Mouse (Mus musculus) heart, embryonic 13.5 days (tissue): ENCODE results near the gene Sorl1. TPM values are rescaled to one million over a fixed set of nuclear protein-coding genes. Genes with fewer than 3 reads are reported as not detected.

Source experiments
- ATAC-seq: fragments of 200-750 bp; cut with Nextera tagmentation; 2 replicates; pipeline ENCODE4 v1.8.0; 2017; ENCODE audit warnings: moderate TSS enrichment; ENCODE audit not compliant: insufficient number of reproducible peaks, low FRiP score, low TSS enrichment; ENCODE audit errors: extremely low read depth
- H3K27ac ChIP-seq: fragments of 300-500 bp; sonication (generic); replicated peaks from 2 replicates; pipeline ENCODE4 v1.5.1; 2015; ENCODE audit warnings: moderate library complexity, mild to moderate bottlenecking, inconsistent platforms
- H3K27me3 ChIP-seq: fragments of 300-500 bp; sonication (generic); replicated peaks from 2 replicates; pipeline ENCODE4 v1.6.1; 2015; ENCODE audit warnings: mild to moderate bottlenecking, inconsistent platforms
- H3K36me3 ChIP-seq: fragments of 300-500 bp; sonication (generic); 2 replicates; pipeline ENCODE4 v1.6.1; 2015; ENCODE audit warnings: mild to moderate bottlenecking, inconsistent platforms
- H3K4me1 ChIP-seq: fragments of 300-500 bp; sonication (generic); 2 replicates; pipeline ENCODE4 v1.6.1; 2015; ENCODE audit warnings: inconsistent platforms
- H3K4me2 ChIP-seq: fragments of 300-500 bp; sonication (generic); 2 replicates; pipeline ENCODE4 v1.6.1; 2015; ENCODE audit warnings: inconsistent platforms, mild to moderate bottlenecking, moderate library complexity
- H3K4me3 ChIP-seq: fragments of 300-500 bp; sonication (generic); 2 replicates; pipeline ENCODE4 v1.5.1; 2015; ENCODE audit warnings: moderate library complexity, mild to moderate bottlenecking, inconsistent platforms
- H3K9ac ChIP-seq: fragments of 300-500 bp; sonication (generic); 2 replicates; pipeline ENCODE4 v1.6.1; 2015; ENCODE audit warnings: inconsistent platforms, mild to moderate bottlenecking, moderate library complexity
- H3K9me3 ChIP-seq: fragments of 300-500 bp; sonication (generic); 2 replicates; pipeline ENCODE4 v1.6.1; 2016; ENCODE audit warnings: inconsistent platforms
- WGBS: fragments of 180-500 bp; shearing (Covaris S2); methylation state at CpG from one replicate; pipeline ENCODE4 v1.1.7; 2015; ENCODE audit warnings: mixed read lengths; 5-methylcytosine and 5-hydroxymethylcytosine counted together
- polyA plus RNA-seq: library from polyadenylated mRNA; unstranded; fragments of >200 nt; fragmentation: Nextera tagmentation; extraction: Ambion mirVana; gene quantifications from 2 replicates; pipeline ENCODE4 v1.2.1, GENCODE M21; 2015

Sorl1 gene
- polyA plus RNA-seq, 1 experiment from 2014 or later = 3.7 TPM

- H3K27me3 ChIP-seq = no peaks in the 10 kb centered on the region
- no peaks in the 10 kb centered on the region for H3K36me3 ChIP-seq
- H3K9ac ChIP-seq = peak overlapping the region; percentile 81
- peak overlapping the region; percentile 96 for H3K27ac ChIP-seq
- ATAC-seq = peak; percentile 58; the same call in 1 of the 2 replicates
- 7% methylated on average over 34 of the region's 34 CpGs for WGBS
- H3K4me2 ChIP-seq = peak overlapping the region; percentile 71
- H3K4me1 ChIP-seq = peaks cover 29% of the 10 kb centered on the region
- peak overlapping the region; percentile 55 for H3K4me3 ChIP-seq
- H3K9me3 ChIP-seq = no peaks in the 10 kb centered on the region
Observed at GRCm38 (mm10) chr9:41950109-41950990, 173.7 kb downstream of the Sorl1 start.

DNA sequence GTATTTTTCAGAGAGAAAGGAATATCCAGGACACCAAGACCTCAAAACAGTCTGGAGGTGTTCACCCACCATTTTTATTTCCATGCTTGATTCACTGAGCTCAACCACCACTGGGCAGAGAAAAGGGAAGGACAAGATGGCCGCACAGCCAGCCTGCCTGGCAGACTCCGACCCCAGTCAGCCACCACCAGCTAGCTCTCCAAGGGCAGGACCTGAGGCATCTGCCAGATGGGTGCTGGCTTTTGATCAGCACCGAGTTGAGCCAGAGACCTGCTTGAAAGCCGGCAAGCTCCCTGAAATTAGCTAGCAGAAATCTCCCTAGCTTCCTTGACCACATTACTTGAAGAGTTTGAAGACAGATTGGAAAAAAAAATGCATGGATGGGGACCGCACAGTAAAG is 174.6 kb downstream of the Sorl1 start:
- peak overlapping the region; percentile 96 for H3K27ac ChIP-seq
- no peaks in the 10 kb centered on the region for H3K36me3 ChIP-seq
- no peak overlapping the region for H3K4me2 ChIP-seq
- no peak overlapping the region for H3K4me3 ChIP-seq
- 69% methylated on average over 5 of the region's 5 CpGs for WGBS
- H3K4me1 ChIP-seq = peaks cover 29% of the 10 kb centered on the region
- H3K9ac ChIP-seq = no peak overlapping the region; the same call in 1 of the 2 replicates
- H3K27me3 ChIP-seq = no peaks in the 10 kb centered on the region
- H3K9me3 ChIP-seq = no peaks in the 10 kb centered on the region
- no peak for ATAC-seq

- Histone ChIP-seq H3K4me3 (no peak overlapping the region), H3K9me3 (no peaks in the 10 kb centered on the region), H3K36me3 (no peaks in the 10 kb centered on the region), H3K9ac (no peak overlapping the region), H3K27me3 (no peaks in the 10 kb centered on the region), H3K27ac (no peak overlapping the region), H3K4me1 (peaks cover 11% of the 10 kb centered on the region), H3K4me2 (no peak overlapping the region)
- ATAC-seq = no peak
- 80% methylated on average over 7 of the region's 7 CpGs for WGBS
Observed at GRCm38 (mm10) chr9:41944964-41945363, 179.1 kb downstream of the Sorl1 start.

DNA sequence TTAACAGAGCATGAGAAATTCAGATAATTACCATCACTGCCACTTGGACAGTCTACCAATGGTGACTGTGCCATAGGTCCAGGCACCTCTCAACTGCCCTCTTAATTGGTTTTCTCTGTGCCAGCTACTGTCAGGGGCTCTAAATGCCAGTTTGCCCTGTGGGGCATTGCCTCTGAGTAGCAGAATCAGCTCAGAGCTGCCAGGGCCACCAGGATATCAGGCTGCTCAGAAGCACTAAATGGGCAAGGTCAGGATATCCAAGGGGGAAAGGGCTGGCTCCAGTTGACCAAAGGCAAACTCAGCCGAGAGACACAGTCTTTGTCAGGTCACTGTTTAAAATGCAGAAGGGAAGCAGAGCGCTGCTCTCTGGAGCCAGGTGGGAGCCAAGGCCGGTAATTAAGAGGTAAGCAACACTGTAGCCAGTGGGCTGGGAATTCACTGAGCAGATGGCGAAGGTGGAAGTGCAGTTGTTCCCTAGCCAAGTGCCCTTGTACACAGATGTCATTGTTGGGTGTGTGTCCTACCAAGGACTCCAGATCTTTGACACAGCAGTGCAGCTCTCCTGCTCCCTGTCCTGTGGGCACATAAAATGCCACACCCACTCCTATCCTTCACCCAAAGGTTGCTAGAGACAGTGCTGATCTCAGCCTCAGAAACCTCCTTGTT is 181.0 kb downstream of the Sorl1 start:
- Histone ChIP-seq H3K9me3 (no peaks in the 10 kb centered on the region), H3K4me2 (no peak overlapping the region), H3K9ac (no peak overlapping the region), H3K36me3 (no peaks in the 10 kb centered on the region), H3K27me3 (no peaks in the 10 kb centered on the region), H3K27ac (no peak overlapping the region), H3K4me1 (peaks cover 9% of the 10 kb centered on the region), H3K4me3 (no peak overlapping the region)
- ATAC-seq = no peak
- whole genome bisulfite sequencing = 80% methylated on average over 4 of the region's 4 CpGs

DNA sequence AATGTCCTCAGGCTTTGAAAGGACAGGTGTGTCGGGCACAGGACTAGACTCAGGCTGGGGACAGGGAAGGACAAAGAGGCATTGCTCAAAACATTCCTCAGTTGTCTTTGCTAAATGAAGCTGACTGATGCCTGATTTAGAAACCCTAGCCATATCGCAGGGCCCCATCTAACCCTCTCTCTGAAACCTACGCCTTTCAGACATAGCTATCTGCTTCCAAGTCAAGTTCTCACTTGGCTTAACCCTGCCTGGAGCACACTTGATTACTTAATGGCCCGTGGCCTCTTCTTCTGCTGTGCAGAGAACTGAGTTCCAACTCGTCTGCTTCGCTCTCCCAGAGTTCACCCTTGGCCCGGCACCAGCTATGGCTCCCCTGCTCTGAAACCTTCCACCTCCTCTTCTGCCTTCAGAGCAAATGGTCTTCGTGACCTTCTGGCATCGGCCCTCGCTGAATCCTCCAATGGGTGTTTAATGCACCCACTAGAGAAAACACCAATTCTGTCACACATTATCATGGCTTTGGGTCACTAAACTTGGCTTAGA is 183.7 kb downstream of the Sorl1 start:
- no peak overlapping the region for H3K27ac ChIP-seq
- H3K4me1 ChIP-seq = peaks cover 27% of the 10 kb centered on the region
- WGBS = 73% methylated on average over 10 of the region's 10 CpGs
- no peaks in the 10 kb centered on the region for H3K36me3 ChIP-seq
- no peaks in the 10 kb centered on the region for H3K27me3 ChIP-seq
- ATAC-seq = no peak
- no peak overlapping the region for H3K4me2 ChIP-seq
- no peak overlapping the region for H3K9ac ChIP-seq
- H3K9me3 ChIP-seq = no peaks in the 10 kb centered on the region
- H3K4me3 ChIP-seq = no peak overlapping the region

GRCm38 (mm10) chr9:41938449-41938848 is 185.6 kb downstream of the Sorl1 start:
- H3K27ac ChIP-seq = peak overlapping the region; percentile 69
- peaks cover 37% of the 10 kb centered on the region for H3K4me1 ChIP-seq
- no peak overlapping the region for H3K9ac ChIP-seq
- no peaks in the 10 kb centered on the region for H3K9me3 ChIP-seq
- H3K4me3 ChIP-seq = no peak overlapping the region
- H3K27me3 ChIP-seq = no peaks in the 10 kb centered on the region
- WGBS = 56% methylated on average over 8 of the region's 8 CpGs
- no peak overlapping the region for H3K4me2 ChIP-seq
- no peaks in the 10 kb centered on the region for H3K36me3 ChIP-seq
- no peak for ATAC-seq

DNA sequence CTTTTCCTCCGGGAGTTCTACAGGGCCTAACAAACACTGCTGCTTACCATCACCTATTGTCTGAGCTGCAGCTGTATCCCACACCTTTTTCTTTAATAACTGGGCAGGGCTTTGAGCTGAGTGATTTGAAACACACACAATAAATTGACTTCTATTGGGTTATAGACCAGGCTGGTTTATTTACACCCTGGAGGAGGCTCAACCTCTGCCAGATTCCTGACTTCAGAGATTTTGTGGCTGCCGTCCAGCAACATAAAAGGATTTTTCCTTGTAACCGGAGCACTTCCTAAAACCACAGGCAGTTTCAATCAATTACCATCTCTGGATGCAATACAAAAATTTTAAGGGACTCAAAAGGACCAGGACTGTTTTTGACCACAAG is 186.1 kb downstream of the Sorl1 start:
- Histone ChIP-seq H3K4me1 (peaks cover 37% of the 10 kb centered on the region), H3K4me2 (no peak overlapping the region), H3K27me3 (no peaks in the 10 kb centered on the region), H3K9ac (no peak overlapping the region), H3K27ac (peak overlapping the region; percentile 69), H3K4me3 (no peak overlapping the region), H3K9me3 (no peaks in the 10 kb centered on the region), H3K36me3 (no peaks in the 10 kb centered on the region)
- WGBS = 35% methylated on average over 3 of the region's 3 CpGs
- no peak for ATAC-seq

- Histone ChIP-seq H3K4me2 (no peak overlapping the region), H3K9ac (no peak overlapping the region)
Observed at GRCm38 (mm10) chr9:41937341-41937966, 186.6 kb downstream of the Sorl1 start.

GRCm38 (mm10) chr9:41936598-41936997 is 187.5 kb downstream of the Sorl1 start:
- no peak for ATAC-seq
- WGBS = 39% methylated on average over 1 of the region's 1 CpGs

More at GRCm38 (mm10) chr9:41937341-41937966, 186.6 kb downstream of the Sorl1 start:
- no peaks in the 10 kb centered on the region for H3K36me3 ChIP-seq
- no peaks in the 10 kb centered on the region for H3K9me3 ChIP-seq
- H3K4me3 ChIP-seq = no peak overlapping the region
- 64% methylated on average over 8 of the region's 8 CpGs for WGBS
- H3K27me3 ChIP-seq = no peaks in the 10 kb centered on the region
- H3K4me1 ChIP-seq = peaks cover 37% of the 10 kb centered on the region
- ATAC-seq = no peak
- H3K27ac ChIP-seq = peak overlapping the region; percentile 69

DNA sequence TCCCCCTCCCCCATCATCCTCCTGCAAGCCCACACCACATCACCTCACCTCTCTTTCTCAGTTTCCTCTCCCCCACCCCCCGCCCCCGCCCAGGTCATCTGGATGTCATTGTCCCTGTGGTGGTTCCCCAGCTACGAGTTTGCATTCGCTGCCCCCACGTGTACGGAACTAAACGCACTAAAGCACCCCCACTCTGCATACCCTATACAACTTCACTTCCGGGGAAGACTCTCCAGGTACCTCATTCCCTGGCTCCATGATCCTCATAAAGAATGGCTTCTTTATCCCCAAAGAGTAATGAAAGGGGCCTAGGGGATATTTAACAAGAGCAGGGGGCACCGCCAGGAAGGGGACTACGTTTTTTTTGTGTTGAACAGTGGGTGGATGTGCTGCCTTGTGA is 188.1 kb downstream of the Sorl1 start:
- WGBS = 4% methylated on average over 10 of the region's 10 CpGs
- ATAC-seq = 0 out of 2 replicates have a peak, but pooled peaks have one; percentile 7
- peak overlapping the region; percentile 84 for H3K9ac ChIP-seq

More at GRCm38 (mm10) chr9:41936598-41936997, 187.5 kb downstream of the Sorl1 start:
- H3K36me3 ChIP-seq = no peaks in the 10 kb centered on the region
- no peak overlapping the region for H3K4me3 ChIP-seq
- peaks cover 37% of the 10 kb centered on the region for H3K4me1 ChIP-seq
- H3K9ac ChIP-seq = no peak overlapping the region
- no peaks in the 10 kb centered on the region for H3K27me3 ChIP-seq
- H3K4me2 ChIP-seq = no peak overlapping the region
- H3K27ac ChIP-seq = no peak overlapping the region
- no peaks in the 10 kb centered on the region for H3K9me3 ChIP-seq

More for the DNA sequence above, 188.1 kb downstream of the Sorl1 start:
- H3K27ac ChIP-seq = peak overlapping the region; percentile 82
- H3K4me2 ChIP-seq = peak overlapping the region; percentile 88
- peak overlapping the region; percentile 56 for H3K4me3 ChIP-seq
- no peaks in the 10 kb centered on the region for H3K27me3 ChIP-seq
- H3K9me3 ChIP-seq = no peaks in the 10 kb centered on the region
- peaks cover 37% of the 10 kb centered on the region for H3K4me1 ChIP-seq
- H3K36me3 ChIP-seq = no peaks in the 10 kb centered on the region
